Mouse (Mus musculus): ENCODE results near the gene Kansl2. TPM values are rescaled to one million over a fixed set of nuclear protein-coding genes. Genes with fewer than 3 reads are reported as not detected.

The Kansl2 gene
- 46.7 TPM for polyA plus RNA-seq (2017; shearing (Covaris generic))

DNA sequence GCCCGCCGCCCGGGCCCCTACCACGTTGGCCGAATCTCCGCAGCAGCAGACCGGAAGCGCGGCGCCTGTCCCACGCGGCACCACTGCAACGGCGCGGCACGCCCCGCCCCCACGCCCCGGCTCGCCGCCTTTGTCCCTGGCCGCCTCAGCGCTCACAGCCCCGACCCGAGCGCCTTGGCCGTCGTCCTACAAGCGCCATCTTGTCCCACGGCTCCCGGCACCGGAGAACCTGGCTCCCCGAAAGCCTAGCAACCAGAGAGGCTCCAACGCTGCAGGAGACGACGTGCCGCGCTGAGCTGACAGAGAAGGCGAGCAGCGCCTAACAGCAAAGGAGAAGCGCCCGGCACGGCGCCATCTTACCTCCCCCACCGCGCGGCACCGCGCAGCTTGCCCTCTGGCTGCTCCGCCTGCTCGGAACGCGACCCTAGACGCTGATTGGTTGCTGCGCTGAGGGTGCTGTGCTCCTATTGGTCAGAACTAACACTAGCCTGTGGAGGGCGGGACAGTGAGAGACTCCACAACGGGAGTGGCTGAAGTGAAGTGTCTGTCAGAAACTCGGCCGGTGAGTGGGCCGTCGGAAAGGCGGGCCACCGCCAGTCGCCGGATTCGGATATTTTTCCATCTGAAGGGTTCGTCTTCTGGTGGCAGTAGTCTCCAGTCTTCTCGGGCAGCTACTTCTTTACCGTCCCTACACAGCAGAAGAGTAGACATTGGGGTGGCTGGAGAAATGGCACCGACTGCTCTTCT lies at the start of gene Kansl2:
Gene Kansl2 (minus strand): TSS at position 384 of the 747 bp plus-strand sequence.

GRCm38 (mm10) chr15:98570873-98571538 lies 36.9 kb upstream of the Kansl2 start, which contains the start of the genes Ccnt1 and 4930415O20Rik:
Gene Ccnt1, minus strand, starts transcription at chr15:98570923.
Gene 4930415O20Rik, plus strand, starts transcription at chr15:98571004.

GRCm38 (mm10) chr15:98492102-98492501 lies 42.0 kb downstream of the Kansl2 start, which contains the start of gene Olfr279:
Gene Olfr279, plus strand, starts transcription at chr15:98492402.

DNA sequence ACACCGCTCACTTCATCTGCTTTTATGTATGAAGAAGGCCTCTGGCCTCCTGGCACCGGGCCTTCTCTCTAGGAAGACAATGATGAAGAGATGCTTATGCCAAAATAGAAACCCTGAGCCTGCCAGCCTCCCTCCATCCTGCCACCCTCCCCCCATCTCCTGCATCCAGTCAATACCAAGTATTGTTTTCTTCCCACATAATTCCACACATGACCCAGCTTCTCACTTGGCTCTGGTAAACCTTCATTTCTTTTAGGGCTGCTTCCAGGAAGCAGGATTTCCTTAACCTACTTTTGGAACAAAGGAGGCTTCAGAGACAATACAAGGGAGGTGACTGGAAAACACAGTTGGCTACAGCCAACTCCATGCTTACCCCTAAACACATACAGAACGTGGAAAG lies 51.4 kb downstream of the Kansl2 start, which contains the start of gene Lalba:
Gene Lalba (minus strand): TSS at position 21 of the 400 bp plus-strand sequence.

GRCm38 (mm10) chr15:98469596-98469995 lies 64.5 kb downstream of the Kansl2 start, which contains the start of gene OR5BS1P:
Gene OR5BS1P, plus strand, starts transcription at chr15:98469896.

Other genes with a start within 250 kb of the Kansl2 start
- gene Zfp641, start 238.1 kb downstream of the Kansl2 start, polyA plus RNA-seq (2017; shearing (Covaris generic)), result not detected
- not detected for gene Olfr285, start 216.9 kb downstream of the Kansl2 start, polyA plus RNA-seq (2017; shearing (Covaris generic))
- not detected for gene Olfr284, start 193.3 kb downstream of the Kansl2 start, polyA plus RNA-seq (2017; shearing (Covaris generic))
- not detected for gene Olfr283, start 153.3 kb downstream of the Kansl2 start, polyA plus RNA-seq (2017; shearing (Covaris generic))
- not detected for gene Olfr282, start 103.0 kb downstream of the Kansl2 start, polyA plus RNA-seq (2017; shearing (Covaris generic))
- gene Olfr281, start 81.7 kb downstream of the Kansl2 start, polyA plus RNA-seq (2017; shearing (Covaris generic)), result not detected
- not detected for gene OR5BS1P, start 64.4 kb downstream of the Kansl2 start, polyA plus RNA-seq (2017; shearing (Covaris generic))
- not detected for gene Lalba, start 51.5 kb downstream of the Kansl2 start, polyA plus RNA-seq (2017; shearing (Covaris generic))
- gene Olfr279, start 41.9 kb downstream of the Kansl2 start, polyA plus RNA-seq (2017; shearing (Covaris generic)), result 0.05 TPM
- gene Ccnt1, start 36.7 kb upstream of the Kansl2 start, polyA plus RNA-seq (2017; shearing (Covaris generic)), result 84.8 TPM
- gene 4930415O20Rik, start 36.7 kb upstream of the Kansl2 start, polyA plus RNA-seq (2017; shearing (Covaris generic)), result not detected
- gene Adcy6, start 75.8 kb upstream of the Kansl2 start, polyA plus RNA-seq (2017; shearing (Covaris generic)), result 2.1 TPM
- gene Cacnb3, start 96.6 kb upstream of the Kansl2 start, polyA plus RNA-seq (2017; shearing (Covaris generic)), result 0.43 TPM
- gene Ddx23, start 128.6 kb upstream of the Kansl2 start, polyA plus RNA-seq (2017; shearing (Covaris generic)), result 35.7 TPM
- gene Rnd1, start 143.2 kb upstream of the Kansl2 start, polyA plus RNA-seq (2017; shearing (Covaris generic)), result 1.3 TPM
- gene Ccdc65, start 173.9 kb upstream of the Kansl2 start, polyA plus RNA-seq (2017; shearing (Covaris generic)), result not detected
- gene Fkbp11, start 193.9 kb upstream of the Kansl2 start, polyA plus RNA-seq (2017; shearing (Covaris generic)), result 1.0 TPM
- 71.9 TPM for gene Arf3, start 228.9 kb upstream of the Kansl2 start, polyA plus RNA-seq (2017; shearing (Covaris generic))
- not detected for gene Wnt10b, start 243.9 kb upstream of the Kansl2 start, polyA plus RNA-seq (2017; shearing (Covaris generic))

Data from inflammation-experienced regulatory T-cells, adult 16 weeks (primary cell).